Comparison of ENCODE assay signal across 8 mouse cellular contexts in genomic region chr5:28070828-28071455, GRCm38 (mm10). TPM values are rescaled to one million over a fixed set of nuclear protein-coding genes. Genes with fewer than 3 reads are reported as not detected.
DNase-seq lines count a peak whose midpoint lies in the region; ATAC-seq lines count a peak whose summit lies in the region.

Insig1 (plus strand) TSS chr5:28071363.

- peak; percentile 97 for ATAC-seq in heart, embryonic 14.5 days (ENCODE audit: insufficient number of reproducible peaks, insufficient read depth, low FRiP score, low read depth)
- ATAC-seq in liver, embryonic 13.5 days (ENCODE audit: low read depth): peak; percentile 88
- ATAC-seq in stomach, embryonic 16.5 days (ENCODE audit: insufficient read depth, low FRiP score): peak; percentile 96

- peak within 1 kb of the TSS; percentile 68 for H3K4me2 ChIP-seq in heart, embryonic 14.5 days (ENCODE audit: low read length)
- peak within 1 kb of the TSS; percentile 98 for H3K4me2 ChIP-seq in liver, embryonic 13.5 days
- H3K4me2 ChIP-seq in stomach, embryonic 16.5 days (ENCODE audit: low read depth, low read length): peak within 1 kb of the TSS; percentile 65

- peak within 1 kb of the TSS; percentile 86 for H3K27ac ChIP-seq in brown adipose tissue, adult 24 weeks (replicated peaks; ENCODE audit: low read depth, low read length)
- peak within 1 kb of the TSS; percentile 91 to 97 for H3K27ac ChIP-seq in heart, embryonic 14.5 days (replicated peaks in 1 of 2; ENCODE audit: control insufficient read depth in 1 of 2, insufficient read depth in 1 of 2, low read depth in 2 of 2, low read length in 2 of 2)
- peak within 1 kb of the TSS; percentile 92 for H3K27ac ChIP-seq in liver, embryonic 13.5 days
- H3K27ac ChIP-seq in stomach, embryonic 16.5 days (ENCODE audit: low read length): peak within 1 kb of the TSS; percentile 92

- H3K9ac ChIP-seq in heart, embryonic 14.5 days (ENCODE audit: low read length): peak within 1 kb of the TSS; percentile 82
- peak within 1 kb of the TSS; percentile 84 for H3K9ac ChIP-seq in liver, embryonic 13.5 days
- peak within 1 kb of the TSS; percentile 87 for H3K9ac ChIP-seq in stomach, embryonic 16.5 days (ENCODE audit: low read length)

- H3K4me3 ChIP-seq in brown adipose tissue, adult 24 weeks (ENCODE audit: insufficient read depth, low read depth, low read length): peak within 1 kb of the TSS; percentile 92
- H3K4me3 ChIP-seq in heart, embryonic 14.5 days (ENCODE audit: control insufficient read depth in 1 of 2, insufficient read depth in 1 of 2, low read depth in 1 of 2, low read length in 2 of 2): peak within 1 kb of the TSS; percentile 63 to 71
- H3K4me3 ChIP-seq in liver, embryonic 13.5 days (replicated peaks): peak within 1 kb of the TSS; percentile 91
- peak within 1 kb of the TSS; percentile 83 for H3K4me3 ChIP-seq in stomach, embryonic 16.5 days (replicated peaks; ENCODE audit: low read length)

- WGBS in heart, embryonic 14.5 days: under 1% methylated on average over 64 of the region's 64 CpGs
- 1% methylated on average over 56 of the region's 64 CpGs for WGBS in liver, embryonic 13.5 days (ENCODE audit: insufficient replicate concordance)
- under 1% methylated on average over 64 of the region's 64 CpGs for WGBS in stomach, embryonic 16.5 days

- no peaks in the 10 kb centered on the region for H3K27me3 ChIP-seq in heart, embryonic 14.5 days (ENCODE audit: control insufficient read depth, insufficient read depth, low read length)
- H3K27me3 ChIP-seq in liver, embryonic 13.5 days: no peaks in the 10 kb centered on the region
- H3K27me3 ChIP-seq in stomach, embryonic 16.5 days (ENCODE audit: control insufficient read depth, insufficient read depth, low read length): no peaks in the 10 kb centered on the region

- H3K4me1 ChIP-seq in brown adipose tissue, adult 24 weeks (ENCODE audit: control insufficient read depth, insufficient read depth, insufficient read length, low read length): peaks cover 16% of the 10 kb centered on the region
- H3K4me1 ChIP-seq in heart, embryonic 14.5 days (ENCODE audit: control insufficient read depth in 2 of 2, insufficient read depth in 2 of 2, low read length in 2 of 2): peaks cover 18 to 31% of the 10 kb centered on the region in 2 experiments
- H3K4me1 ChIP-seq in liver, embryonic 13.5 days (replicated peaks): peaks cover 64% of the 10 kb centered on the region
- peaks cover 15% of the 10 kb centered on the region for H3K4me1 ChIP-seq in stomach, embryonic 16.5 days (ENCODE audit: control insufficient read depth, insufficient read depth, low read length)

- DNase-seq in CD4-positive, CD25-positive, alpha-beta regulatory T cell, adult 2 months (ENCODE audit: low read depth, low spot score): peak; percentile 98
- DNase-seq in fibroblast of lung, adult 2 months (ENCODE audit: low read depth): peak; percentile 87
- peak; percentile 99 for DNase-seq in kidney, postnatal 14 days
- peak; percentile 98 for DNase-seq in liver, embryonic 13.5 days
- peak; percentile 98 for DNase-seq in neural tube, embryonic 10.5 days (ENCODE audit: extremely low spot score, low spot score)

- H3K36me3 ChIP-seq in heart, embryonic 14.5 days (ENCODE audit: control insufficient read depth, insufficient read depth, low read length): peaks cover 30% of the 10 kb centered on the region
- peaks cover 33% of the 10 kb centered on the region for H3K36me3 ChIP-seq in liver, embryonic 13.5 days
- H3K36me3 ChIP-seq in stomach, embryonic 16.5 days (ENCODE audit: control insufficient read depth, insufficient read depth, low read length): peaks cover 16% of the 10 kb centered on the region

- H3K9me3 ChIP-seq in heart, embryonic 14.5 days (ENCODE audit: control insufficient read depth, low read length): no peaks in the 10 kb centered on the region
- no peaks in the 10 kb centered on the region for H3K9me3 ChIP-seq in liver, embryonic 13.5 days (replicated peaks)
- H3K9me3 ChIP-seq in stomach, embryonic 16.5 days (replicated peaks; ENCODE audit: control insufficient read depth, low read length): no peaks in the 10 kb centered on the region

RNA-seq across cellular contexts. Expression of gene Insig1, which starts in this region (rescaled TPM):
- 311 and 482 TPM in 2 replicates for polyA plus RNA-seq in brown adipose tissue, adult 24 weeks (2012; ENCODE audit: insufficient read depth, insufficient read length, missing spikeins)
- polyA plus RNA-seq in heart, embryonic 14.5 days (2014; fragmentation: Nextera tagmentation; extraction: Ambion mirVana): 26.6 and 34.0 TPM in 2 replicates
- 43.6 and 48.7 TPM in 2 replicates for polyA plus RNA-seq in liver, embryonic 13.5 days (2015; fragmentation: Nextera tagmentation; extraction: Ambion mirVana)
- 102 and 103 TPM in 2 replicates for polyA plus RNA-seq in stomach, embryonic 16.5 days (2015; fragmentation: Nextera tagmentation; extraction: Ambion mirVana)

Comparison
In these comparisons a context has a peak if more than half of its experiments do, and no peak if none do; other contexts are left out.
1. Peak in every context shown above with its lines: DNase-seq, ATAC-seq, H3K4me3 ChIP-seq and H3K27ac ChIP-seq.